Mouse (Mus musculus) bone marrow macrophage, adult 2 months (primary cell): ENCODE data around the gene Fank1. TPM values are rescaled to one million over a fixed set of nuclear protein-coding genes. Genes with fewer than 3 reads are reported as not detected.
A peak's percentile ranks its signal among the peaks of the same experiment; 100 is the strongest.

Experiments used
- H3K27ac ChIP-seq: 2 replicates; pipeline ENCODE4 v1.5.1; 2012; ENCODE audit warnings: low read depth, low read length; ENCODE audit not compliant: insufficient read depth
- H3K4me1 ChIP-seq: 2 replicates; pipeline ENCODE4 v1.6.1; 2012; ENCODE audit warnings: low read length; ENCODE audit not compliant: control insufficient read depth, insufficient read depth
- H3K4me3 ChIP-seq: 2 replicates; pipeline ENCODE4 v1.5.1; 2012; ENCODE audit warnings: mild to moderate bottlenecking, low read length, moderate library complexity; ENCODE audit not compliant: insufficient read depth
- CTCF ChIP-seq: IDR thresholded peaks from 2 replicates; pipeline ENCODE4 v1.5.1; 2012; ENCODE audit warnings: low read depth, mild to moderate bottlenecking, low read length, moderate library complexity
- POLR2A ChIP-seq: IDR thresholded peaks from 2 replicates; pipeline ENCODE4 v1.6.1; 2012; ENCODE audit warnings: mild to moderate bottlenecking, low read depth, low read length, borderline replicate concordance
- polyA plus RNA-seq: library from polyadenylated mRNA; stranded (reverse); fragments of >200 nt; gene quantifications from 2 replicates; pipeline ENCODE4 v1.2.4, GENCODE M21; 2012; ENCODE audit not compliant: missing spikeins, insufficient read depth, insufficient read length

The Fank1 gene
- not detected in 2 replicates for polyA plus RNA-seq

DNA sequence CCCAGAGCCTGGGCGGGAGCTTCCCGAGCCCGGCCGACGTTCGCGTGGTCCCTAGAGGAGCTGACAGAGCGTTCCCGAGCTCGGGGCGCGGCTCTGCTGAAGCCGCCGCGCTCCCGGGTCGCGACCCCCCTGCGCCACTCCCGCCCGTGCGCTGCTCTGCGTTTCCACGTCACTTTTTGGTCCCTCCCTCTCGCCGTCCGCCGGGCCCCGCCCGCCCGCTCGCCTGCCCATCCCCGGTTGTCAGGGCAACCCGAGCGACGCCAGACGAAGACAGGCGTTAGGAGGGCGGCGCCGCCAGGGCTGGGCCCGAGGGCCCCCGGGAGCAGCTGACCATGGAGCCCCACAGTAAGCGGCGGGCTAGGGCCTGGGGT lies at the start of gene Fank1:
Gene Fank1, plus strand, starts transcription at position 236 of the 371 bp plus-strand sequence.
- Histone ChIP-seq H3K4me1 (peaks cover 19% of the 10 kb centered on the region), H3K27ac (no peak within 1 kb of the TSS), H3K4me3 (peak within 1 kb of the TSS; percentile 78)
- no peak for TF ChIP-seq POLR2A
- no peak for TF ChIP-seq CTCF

DNA sequence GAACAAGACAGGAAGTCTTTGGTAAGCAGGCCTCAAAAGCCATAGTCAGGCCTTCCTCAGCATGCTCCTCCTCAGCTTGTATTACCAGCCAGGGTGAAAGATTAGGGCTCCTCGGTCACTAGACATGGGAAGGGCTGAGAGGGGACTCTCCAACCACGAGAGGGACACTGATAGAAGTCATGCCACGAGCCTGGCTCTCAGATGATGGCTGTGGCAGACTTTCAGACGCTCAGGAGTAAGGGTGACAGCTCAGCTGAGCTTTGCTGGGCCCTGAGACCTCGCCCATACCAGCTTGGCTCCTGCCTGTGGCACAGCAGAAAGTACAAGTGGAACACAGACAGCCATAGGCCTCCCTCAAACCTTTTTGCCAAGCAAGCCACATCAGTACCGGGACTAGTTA lies 49.6 kb upstream of the Fank1 start:
- Histone ChIP-seq H3K27ac (no peak overlapping the region), H3K4me1 (peaks cover 15% of the 10 kb centered on the region), H3K4me3 (no peak overlapping the region)
- TF ChIP-seq CTCF (no peak), POLR2A (no peak)

DNA sequence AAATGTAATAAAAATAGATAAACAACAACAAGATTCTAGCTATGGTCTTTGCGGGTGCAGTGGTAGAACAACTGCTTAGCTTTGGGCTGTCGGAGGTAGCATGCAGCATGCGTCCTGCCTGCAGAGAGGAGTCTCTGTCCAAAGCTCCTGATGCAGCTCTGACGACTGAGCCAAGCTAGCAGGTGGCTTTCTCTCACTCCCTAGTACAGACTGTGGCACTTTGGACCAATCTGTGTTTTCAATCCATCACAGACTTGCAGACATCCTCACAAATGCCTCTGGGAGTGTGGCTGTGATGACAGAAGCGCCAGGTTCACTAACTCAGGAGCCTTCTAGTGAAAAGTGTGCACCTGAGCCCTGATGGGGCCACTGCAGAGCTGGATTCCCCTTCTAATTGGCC lies 47.3 kb upstream of the Fank1 start:
- Histone ChIP-seq H3K27ac (no peak overlapping the region), H3K4me3 (no peak overlapping the region), H3K4me1 (peaks cover 15% of the 10 kb centered on the region)
- TF ChIP-seq POLR2A (no peak), CTCF (no peak)

DNA sequence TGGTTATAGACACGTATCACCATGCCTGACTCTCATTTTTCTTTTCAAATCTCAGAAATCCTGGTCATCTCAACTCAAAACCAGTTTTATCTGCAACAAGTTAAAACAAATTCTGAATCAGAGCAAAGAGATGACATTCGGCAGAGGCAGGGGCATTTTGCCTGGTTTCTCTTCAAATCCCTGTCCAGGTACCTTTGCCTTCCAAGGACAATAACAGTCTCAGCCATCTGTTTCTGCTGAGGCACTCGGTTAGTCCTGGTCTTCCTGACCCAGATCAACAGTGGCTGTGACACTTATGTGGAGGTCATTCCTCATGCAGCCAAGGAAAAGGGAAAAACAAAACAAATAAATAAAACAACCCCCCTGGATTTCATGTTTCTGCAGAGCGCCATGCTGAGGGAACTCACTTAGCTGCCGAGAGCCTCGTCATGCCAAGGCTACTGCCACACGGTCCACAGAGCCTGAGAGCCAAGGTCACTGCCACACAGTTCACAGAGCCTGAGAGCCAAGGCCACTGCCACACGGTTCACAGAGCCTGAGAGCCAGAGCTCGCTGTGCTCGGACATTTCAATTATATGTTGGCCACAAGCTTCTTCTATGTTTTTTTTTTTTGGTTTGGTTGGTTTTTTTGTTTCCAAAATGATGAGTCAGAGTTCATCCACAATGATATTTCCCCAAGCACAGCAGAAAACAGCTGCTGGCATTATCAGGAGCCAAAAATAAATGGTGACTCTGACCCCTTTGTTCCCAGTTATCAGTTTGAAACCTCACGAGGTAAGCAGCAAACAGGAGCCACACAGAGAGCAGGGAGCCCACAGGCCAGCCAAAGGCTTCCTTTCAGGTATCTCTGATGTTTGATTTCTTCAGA lies 46.1 kb upstream of the Fank1 start:
- H3K4me3 ChIP-seq: no peak overlapping the region
- H3K27ac ChIP-seq: peak overlapping the region; percentile 32

DNA sequence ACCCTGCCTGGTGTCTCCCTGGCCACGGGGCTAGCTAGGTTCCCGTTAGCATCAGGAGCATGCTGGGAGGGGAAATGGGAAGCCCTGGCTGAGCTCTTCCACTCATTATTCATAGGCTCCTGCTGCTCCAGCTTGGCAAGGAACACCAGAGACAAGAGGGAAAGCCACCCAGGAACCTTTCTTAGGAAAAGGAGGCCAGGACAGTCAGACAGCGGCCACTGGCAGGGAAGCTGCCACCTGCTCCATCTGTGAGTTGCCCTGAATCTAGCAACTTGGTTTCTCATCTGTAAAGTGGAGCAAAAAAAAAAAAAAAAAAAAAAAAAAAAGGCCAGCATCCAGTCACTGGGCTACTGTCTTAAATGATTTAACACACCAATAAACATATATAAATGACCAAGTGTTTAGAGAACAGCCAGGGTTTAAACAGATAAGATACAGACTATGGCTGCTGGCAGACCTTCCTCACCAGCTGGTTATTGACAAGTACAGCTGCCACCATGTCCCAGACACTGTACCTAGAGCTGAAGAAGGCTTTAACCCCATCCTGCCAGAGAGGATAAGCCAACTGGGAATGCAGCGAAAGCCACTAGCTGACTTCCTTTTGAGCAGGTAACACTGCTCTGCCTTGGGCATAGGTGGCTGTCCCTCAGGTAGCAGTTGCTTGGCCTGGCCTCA lies 44.6 kb upstream of the Fank1 start:
- H3K27ac ChIP-seq: no peak overlapping the region
- H3K4me3 ChIP-seq: no peak overlapping the region
- TF ChIP-seq POLR2A (no peak), CTCF (no peak)
- peaks cover 15% of the 10 kb centered on the region for H3K4me1 ChIP-seq

More for the DNA sequence above, 46.1 kb upstream of the Fank1 start:
- TF ChIP-seq CTCF (no peak), POLR2A (no peak)
- H3K4me1 ChIP-seq: peaks cover 15% of the 10 kb centered on the region

DNA sequence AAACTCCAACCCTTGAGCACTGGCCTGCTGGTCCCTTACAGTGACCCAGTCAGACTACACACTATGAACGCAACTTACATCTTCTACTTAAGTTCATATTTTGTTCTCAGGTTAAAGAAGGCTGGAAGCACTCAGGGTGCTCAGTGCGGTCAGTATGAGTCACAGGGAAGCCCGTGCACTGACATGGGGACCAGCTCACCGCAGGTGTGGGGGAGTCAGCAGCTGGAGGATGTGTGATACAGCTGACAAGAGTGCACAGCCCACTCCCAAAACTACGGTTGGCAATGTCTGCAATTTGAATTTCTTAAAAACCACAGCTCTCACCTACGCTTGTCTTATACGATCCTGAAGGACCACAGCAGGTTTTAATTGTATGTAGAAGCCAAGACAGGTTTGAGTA lies 36.1 kb upstream of the Fank1 start:
- peaks cover 22% of the 10 kb centered on the region for H3K4me1 ChIP-seq
- no peak overlapping the region for H3K4me3 ChIP-seq

DNA sequence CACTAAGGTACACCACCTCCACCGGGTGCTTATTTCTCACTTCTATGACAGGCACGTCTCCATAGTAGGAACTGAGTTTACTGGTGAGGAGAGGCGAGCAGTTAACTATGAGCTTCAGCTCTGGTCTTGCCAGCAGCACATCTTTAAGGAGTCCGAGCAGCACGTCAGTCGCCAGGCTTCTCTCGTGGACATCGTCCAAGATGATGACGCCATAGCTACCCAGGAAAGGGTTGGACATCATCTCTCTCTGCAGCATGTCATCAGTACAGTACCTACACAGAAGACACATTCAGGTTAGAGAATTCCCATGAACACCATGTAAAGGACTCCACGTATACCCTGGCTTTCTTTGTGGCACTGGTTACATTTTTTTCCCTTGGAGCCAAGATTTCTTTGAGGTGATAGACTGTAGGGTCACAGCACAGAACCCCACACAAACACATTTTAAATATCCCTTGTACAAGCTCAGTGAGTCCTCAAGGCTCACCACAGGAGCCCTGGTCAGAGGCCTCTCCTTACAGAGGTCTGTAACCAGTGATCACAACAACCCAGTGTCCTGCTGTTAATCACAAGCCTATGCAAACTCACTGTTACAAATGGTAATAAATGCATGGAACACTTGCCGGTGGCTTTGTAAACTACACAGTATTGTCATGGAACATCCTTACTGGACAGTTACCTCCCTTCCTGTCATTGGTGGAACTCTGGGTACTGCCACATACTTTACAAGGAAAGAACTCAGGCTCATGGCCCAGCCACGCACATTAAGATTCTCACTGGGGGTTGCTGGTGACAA lies 33.9 kb upstream of the Fank1 start:
- Histone ChIP-seq H3K27ac (no peak overlapping the region), H3K4me1 (peaks cover 22% of the 10 kb centered on the region), H3K4me3 (no peak overlapping the region)
- TF ChIP-seq POLR2A: no peak
- TF ChIP-seq CTCF: no peak

More for the DNA sequence above, 36.1 kb upstream of the Fank1 start:
- TF ChIP-seq CTCF (no peak), POLR2A (no peak)
- no peak overlapping the region for H3K27ac ChIP-seq

DNA sequence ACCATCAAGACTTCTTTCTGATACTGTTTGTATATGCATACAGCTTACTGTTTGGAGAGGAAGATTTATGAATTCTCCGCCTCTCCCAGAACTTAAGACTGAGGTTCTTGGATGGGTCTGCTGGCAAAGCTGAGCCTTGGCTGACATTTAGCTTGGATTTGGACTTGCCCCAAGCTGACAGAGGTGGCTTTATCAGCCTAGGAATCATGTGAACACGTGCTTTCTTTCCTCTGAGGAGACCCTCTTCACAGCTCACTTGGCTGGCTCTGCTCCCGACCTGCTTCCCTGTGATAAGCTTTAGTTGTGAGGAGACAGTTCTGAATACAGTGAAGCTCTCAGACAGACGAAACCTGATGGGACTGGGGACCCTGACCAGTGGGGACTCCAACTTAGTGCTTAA lies 33.0 kb upstream of the Fank1 start:
- H3K4me1 ChIP-seq: peaks cover 22% of the 10 kb centered on the region
- TF ChIP-seq POLR2A: no peak
- TF ChIP-seq CTCF: no peak

DNA sequence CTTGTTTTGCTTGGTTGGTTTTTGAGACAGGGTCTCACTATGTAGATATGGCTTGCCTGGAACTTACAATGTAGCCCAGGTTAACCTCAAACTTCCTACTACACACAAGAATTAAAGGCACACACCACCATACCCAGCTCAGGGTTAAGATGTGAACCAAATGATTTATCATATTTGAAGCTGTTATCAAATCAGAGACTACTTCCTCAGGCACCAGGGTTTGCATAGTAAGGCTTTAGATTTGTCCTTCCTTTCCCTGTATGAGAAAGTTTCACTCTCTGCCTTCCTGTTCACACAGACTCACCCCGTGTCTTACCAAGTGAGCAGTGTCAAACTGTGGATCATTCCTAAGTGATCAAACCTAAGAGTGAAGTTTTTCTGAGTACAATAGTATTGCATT lies 32.5 kb upstream of the Fank1 start:
- no peak for TF ChIP-seq CTCF
- TF ChIP-seq POLR2A: no peak
- H3K27ac ChIP-seq: peak overlapping the region; percentile 65

More for the DNA sequence above, 33.0 kb upstream of the Fank1 start:
- peak overlapping the region; percentile 65 for H3K27ac ChIP-seq
- H3K4me3 ChIP-seq: no peak overlapping the region

DNA sequence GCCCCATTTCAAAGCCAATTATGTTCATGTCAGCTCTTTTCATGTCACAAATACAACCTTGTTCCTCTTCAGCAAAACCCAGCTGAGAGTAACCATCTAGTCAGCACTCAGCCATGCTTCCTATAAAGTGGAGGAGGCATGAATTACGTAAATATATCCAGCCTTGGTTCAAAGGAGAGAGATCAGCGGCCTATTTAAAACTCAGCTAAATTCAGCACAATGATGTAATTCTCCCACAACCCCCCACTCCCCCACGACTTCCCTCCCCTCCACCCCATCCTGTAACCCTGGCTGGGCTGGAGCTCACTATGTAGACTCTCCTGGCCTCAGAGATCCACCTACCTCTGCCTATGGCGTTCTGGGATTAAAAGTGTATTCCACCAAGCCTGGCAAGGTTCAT lies 32.0 kb upstream of the Fank1 start:
- peaks cover 22% of the 10 kb centered on the region for H3K4me1 ChIP-seq
- H3K4me3 ChIP-seq: no peak overlapping the region
- TF ChIP-seq CTCF: no peak
- TF ChIP-seq POLR2A: no peak
- peak overlapping the region; percentile 65 for H3K27ac ChIP-seq

More for the DNA sequence above, 32.5 kb upstream of the Fank1 start:
- Histone ChIP-seq H3K4me3 (no peak overlapping the region), H3K4me1 (peaks cover 22% of the 10 kb centered on the region)
